Mouse (Mus musculus) CH12.LX (cell line): ENCODE data around the gene Slc22a4. TPM values are rescaled to one million over a fixed set of nuclear protein-coding genes. Genes with fewer than 3 reads are reported as not detected.

Experiments used
- DNase-seq: peaks from one replicate; pipeline ENCODE4 v3.0.0-alpha.2; 2013; ENCODE audit errors: extremely low read depth
- H3K27ac ChIP-seq: 2 replicates; pipeline ENCODE4 v1.5.1; 2012; ENCODE audit warnings: low read depth, mild to moderate bottlenecking, control low read depth, moderate library complexity; ENCODE audit not compliant: insufficient read depth
- H3K27me3 ChIP-seq: replicated peaks from 2 replicates; pipeline ENCODE3; 2012; ENCODE audit warnings: inconsistent platforms
- H3K36me3 ChIP-seq, 2 experiments: replicated peaks in 1 of 2; 2 replicates each; pipeline versions ENCODE3 to v1.6.1; 2012; ENCODE audit warnings: inconsistent platforms in 1 of 2, low read length in 1 of 2, mild to moderate bottlenecking in 1 of 2, mixed read lengths in 1 of 2, moderate library complexity in 1 of 2; ENCODE audit not compliant: control insufficient read depth in 1 of 2, insufficient read depth in 1 of 2
- H3K4me1 ChIP-seq, 2 experiments: 2 replicates each; pipeline ENCODE4 v1.6.1; 2012; ENCODE audit warnings: inconsistent platforms in 1 of 2, moderate library complexity in 1 of 2; ENCODE audit not compliant: insufficient read depth in 2 of 2, control insufficient read depth in 1 of 2
- H3K4me2 ChIP-seq: 2 replicates; pipeline ENCODE4 v1.6.1; 2012; ENCODE audit warnings: low read depth, mild to moderate bottlenecking, control low read depth; ENCODE audit not compliant: poor library complexity, insufficient read depth, severe bottlenecking
- H3K4me3 ChIP-seq, 3 experiments: fragments of 150-350 bp in 1 of 3; sonication (generic) in 1 of 3; replicated peaks in 1 of 3; 2 replicates each; pipeline versions ENCODE3 to v1.5.1; 2011 to 2012; ENCODE audit warnings: low read depth in 2 of 3, low read length in 2 of 3, mild to moderate bottlenecking in 2 of 3, moderate library complexity in 2 of 3, control low read depth in 1 of 3, improper control_type of control experiment in 1 of 3, inconsistent platforms in 1 of 3, mixed read lengths in 1 of 3; ENCODE audit not compliant: poor library complexity in 1 of 3
- H3K79me2 ChIP-seq: replicated peaks from 2 replicates; pipeline ENCODE4 v1.6.1; 2012; ENCODE audit warnings: mild to moderate bottlenecking, moderate library complexity; ENCODE audit not compliant: control insufficient read depth, poor library complexity, insufficient read depth, severe bottlenecking; ENCODE audit errors: extremely low read depth
- H3K9ac ChIP-seq: 2 replicates; pipeline ENCODE4 v1.6.1; 2012; ENCODE audit warnings: low read depth, mild to moderate bottlenecking, control low read depth, moderate library complexity; ENCODE audit not compliant: insufficient read depth
- H3K9me3 ChIP-seq: replicated peaks from 2 replicates; pipeline ENCODE3; 2012; ENCODE audit warnings: low read length, inconsistent platforms, mixed read lengths
- CHD2 ChIP-seq: IDR thresholded peaks from 2 replicates; pipeline ENCODE4 v1.6.1; 2011; ENCODE audit warnings: low read length, improper control_type of control experiment
- MEF2A ChIP-seq: IDR thresholded peaks from 2 replicates; pipeline ENCODE4 v1.6.1; 2014; ENCODE audit warnings: low read depth, mild to moderate bottlenecking, inconsistent platforms, low read length, improper control_type of control experiment, borderline replicate concordance
- NELFE ChIP-seq: IDR thresholded peaks from 2 replicates; pipeline ENCODE4 v1.6.1; 2011; ENCODE audit warnings: low read depth, low read length, improper control_type of control experiment
- NRF1 ChIP-seq: IDR thresholded peaks from 2 replicates; pipeline ENCODE4 v1.6.1; 2014; ENCODE audit warnings: low read depth, mild to moderate bottlenecking, inconsistent platforms, low read length, improper control_type of control experiment, moderate library complexity
- PAX5 ChIP-seq: IDR thresholded peaks from 2 replicates; pipeline ENCODE4 v1.6.1; 2012; ENCODE audit warnings: low read length, inconsistent platforms, mixed read lengths
- POLR2AphosphoS2 ChIP-seq: IDR thresholded peaks from 2 replicates; pipeline ENCODE4 v1.6.1; 2011; ENCODE audit warnings: low read depth, low read length, improper control_type of control experiment
- SIN3A ChIP-seq: IDR thresholded peaks from 2 replicates; pipeline ENCODE4 v1.6.1; 2012; ENCODE audit warnings: low read length, improper control_type of control experiment, inconsistent platforms
- SMC3 ChIP-seq: IDR thresholded peaks from 2 replicates; pipeline ENCODE4 v1.6.1; 2011; ENCODE audit warnings: low read depth, low read length, improper control_type of control experiment
- UBTF ChIP-seq: IDR thresholded peaks from 2 replicates; pipeline ENCODE4 v1.6.1; 2012; ENCODE audit warnings: low read depth, mild to moderate bottlenecking, inconsistent platforms, low read length, improper control_type of control experiment, moderate library complexity
- ZKSCAN1 ChIP-seq: IDR thresholded peaks from 2 replicates; pipeline ENCODE4 v1.6.1; 2012; ENCODE audit warnings: low read depth, inconsistent platforms, low read length, improper control_type of control experiment, borderline replicate concordance
- ZNF384 ChIP-seq: IDR thresholded peaks from 2 replicates; pipeline ENCODE4 v1.6.1; 2012; ENCODE audit warnings: low read depth, low read length, improper control_type of control experiment, inconsistent platforms
- dilution Hi-C: fragments of 300-500 bp; cut with MboI; formaldehyde crosslinking; loops from 2 replicates; pipeline ENCODE4 v1.14.3; 2020; ENCODE audit warnings: low sequenced_read_pairs; ENCODE audit not compliant: extremely low pct_unique_long_range_greater_than_20kb, extremely low pct_ligation_motif_present
- in situ Hi-C: fragments of 300-500 bp; cut with MboI; formaldehyde crosslinking; loops from 3 replicates; pipeline ENCODE4 v1.14.3; 2019; ENCODE audit warnings: low sequenced_read_pairs, low pct_ligation_motif_present, low pct_unique_long_range_greater_than_20kb, mixed read lengths
- polyA plus RNA-seq: library from polyadenylated mRNA; unstranded; fragments of >175 nt; gene quantifications from 2 replicates; pipeline ENCODE4 v1.2.1, GENCODE M21; 2012; ENCODE audit warnings: low read depth; ENCODE audit not compliant: insufficient read length
- total RNA-seq, 2 experiments: library from RNA; depleted of rRNA; stranded (reverse); fragments of 300-350 nt in 1 of 2; fragments of >200 nt in 1 of 2; gene quantifications; 2 replicates each; pipeline ENCODE4 v1.2.3; 2012 to 2014

Slc22a4 gene
- total and polyA plus RNA-seq, 3 experiments = not detected

DNA sequence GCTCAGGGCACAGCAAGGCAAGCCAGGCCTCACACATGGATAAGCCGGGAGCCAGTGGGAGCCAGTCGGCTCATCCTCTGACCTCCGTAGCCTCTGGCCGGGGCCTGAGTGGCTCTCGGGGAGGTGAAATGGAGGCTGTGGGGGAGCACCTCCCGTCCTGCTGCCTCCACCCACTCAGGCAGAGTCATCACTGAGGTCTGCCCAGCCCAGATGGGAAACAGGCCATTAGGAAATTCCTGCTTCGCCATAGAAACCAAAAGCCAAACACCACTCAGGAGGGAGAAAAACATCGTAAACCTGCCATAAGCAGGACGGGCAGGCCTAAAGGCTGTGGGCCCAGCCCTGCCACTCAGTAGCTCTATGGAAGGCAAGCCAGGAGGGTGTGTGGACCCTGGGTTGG lies 32.4 kb upstream of the Slc22a4 start:
- Histone ChIP-seq H3K9me3 (no peaks in the 10 kb centered on the region), H3K36me3 (no peaks in the 10 kb centered on the region), H3K9ac (no peak overlapping the region), H3K4me3 (no peak overlapping the region), H3K79me2 (no peaks in the 10 kb centered on the region), H3K4me1 (peaks cover 3 to 14% of the 10 kb centered on the region in 2 experiments; a peak in 3 of 4 replicates), H3K4me2 (no peak overlapping the region), H3K27me3 (peaks cover 2% of the 10 kb centered on the region), H3K27ac (no peak overlapping the region)
- in situ Hi-C loops = no loop called here
- no peak for TF ChIP-seq UBTF
- TF ChIP-seq NELFE = no peak
- TF ChIP-seq ZNF384 = no peak
- TF ChIP-seq PAX5 = no peak
- no peak for TF ChIP-seq CHD2
- no peak for DNase-seq
- dilution Hi-C loops = no loop called here

DNA sequence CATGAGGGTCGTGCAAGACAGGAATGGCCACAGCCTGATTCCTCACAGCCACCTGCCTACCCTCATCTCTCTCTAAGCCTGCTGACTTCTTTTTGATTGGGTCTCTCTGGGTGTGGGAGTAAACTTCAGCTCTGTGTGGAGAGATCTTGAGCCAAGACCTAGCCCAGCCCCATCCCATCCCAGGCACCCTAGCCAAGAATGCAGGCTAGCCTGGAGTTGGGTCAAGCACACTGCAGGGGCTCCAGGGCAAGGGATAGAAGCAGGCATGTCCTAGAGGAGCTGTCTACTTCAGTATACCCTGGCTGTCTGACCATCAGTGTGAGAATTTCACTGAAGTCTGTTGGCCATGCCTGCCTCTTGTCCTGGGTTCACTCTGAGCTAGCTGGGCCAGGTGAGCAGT lies 31.6 kb upstream of the Slc22a4 start:
- no peak overlapping the region for H3K9ac ChIP-seq
- no peaks in the 10 kb centered on the region for H3K9me3 ChIP-seq
- H3K79me2 ChIP-seq = no peaks in the 10 kb centered on the region
- TF ChIP-seq ZNF384 (no peak), SMC3 (no peak), ZKSCAN1 (no peak), MEF2A (no peak), CHD2 (no peak)
- H3K36me3 ChIP-seq = no peaks in the 10 kb centered on the region
- peaks cover 2% of the 10 kb centered on the region for H3K27me3 ChIP-seq
- no peak for DNase-seq
- dilution Hi-C loops (no loop called here), in situ Hi-C loops (no loop called here)
- H3K27ac ChIP-seq = no peak overlapping the region
- H3K4me3 ChIP-seq = no peak overlapping the region
- H3K4me2 ChIP-seq = no peak overlapping the region
- H3K4me1 ChIP-seq = peaks cover 3 to 14% of the 10 kb centered on the region in 2 experiments; a peak in 3 of 4 replicates

DNA sequence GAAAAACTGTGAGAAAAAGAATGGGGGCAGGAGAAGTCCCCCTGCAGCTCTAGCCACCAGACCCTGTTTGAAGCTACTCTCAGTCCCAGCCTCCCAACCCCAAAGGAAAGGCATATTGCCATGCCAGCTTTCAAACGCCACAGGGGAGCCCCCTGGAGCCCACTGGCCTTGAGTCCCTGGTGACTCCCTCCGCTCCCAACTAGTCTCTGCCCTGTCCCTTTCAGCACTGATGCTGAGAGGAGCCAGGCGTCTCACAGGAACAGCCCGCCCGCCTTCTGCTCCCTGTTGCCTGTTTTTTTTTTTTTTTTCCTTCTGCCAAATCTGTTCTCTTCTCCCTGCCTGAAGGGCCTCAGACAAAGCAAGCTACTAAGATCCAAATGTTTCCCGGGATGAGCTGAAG lies 30.8 kb upstream of the Slc22a4 start:
- Histone ChIP-seq H3K27me3 (peaks cover 2% of the 10 kb centered on the region), H3K9me3 (no peaks in the 10 kb centered on the region), H3K79me2 (no peaks in the 10 kb centered on the region), H3K4me3 (no peak overlapping the region), H3K4me1 (peaks cover 3 to 14% of the 10 kb centered on the region in 2 experiments; a peak in 3 of 4 replicates), H3K27ac (no peak overlapping the region), H3K9ac (no peak overlapping the region), H3K4me2 (no peak overlapping the region), H3K36me3 (no peaks in the 10 kb centered on the region)
- TF ChIP-seq SIN3A = no peak
- no peak for TF ChIP-seq POLR2AphosphoS2
- TF ChIP-seq SMC3 = no peak
- no peak for TF ChIP-seq NRF1
- in situ Hi-C loops = no loop called here
- dilution Hi-C loops = no loop called here
- no peak for DNase-seq
